Mouse (Mus musculus): ENCODE data around the gene Psen1. TPM values are rescaled to one million over a fixed set of nuclear protein-coding genes. Genes with fewer than 3 reads are reported as not detected.

Psen1 gene
- polyA plus RNA-seq, 1 experiment from 2014 or later: 89.5 TPM

GRCm38 (mm10) chr12:83764519-83764918 lies 76.6 kb downstream of the Psen1 start:
- no peak overlapping the region for H3K27ac ChIP-seq (ENCODE audit: low read depth, low read length)
- 63% methylated on average over 10 of the region's 10 CpGs for WGBS
- no peaks in the 10 kb centered on the region for H3K27me3 ChIP-seq (replicated peaks; ENCODE audit: control insufficient read depth, insufficient read depth, low read length)
- TF ChIP-seq CTCF (IDR thresholded peaks at IDR 0.05; ENCODE audit: low read depth): no peak
- no peak for ATAC-seq
- H3K4me3 ChIP-seq (ENCODE audit: low read depth, low read length): peak overlapping the region; percentile 34; the same call in 1 of the 2 replicates
- H3K9ac ChIP-seq (ENCODE audit: low read depth, low read length): no peak overlapping the region
- peak overlapping the region; percentile 78 for H3K4me2 ChIP-seq (replicated peaks; ENCODE audit: low read depth)
- peaks cover 6% of the 10 kb centered on the region; the same call in 1 of the 2 replicates for H3K4me1 ChIP-seq (replicated peaks; ENCODE audit: control insufficient read depth, insufficient read depth, low read length)
- H3K9me3 ChIP-seq (ENCODE audit: control insufficient read depth): no peaks in the 10 kb centered on the region
- no peaks in the 10 kb centered on the region for H3K36me3 ChIP-seq (ENCODE audit: control insufficient read depth, insufficient read depth)

- no peak for ATAC-seq
- Histone ChIP-seq H3K27ac (ENCODE audit: low read depth, low read length) (no peak overlapping the region), H3K27me3 (replicated peaks; ENCODE audit: control insufficient read depth, insufficient read depth, low read length) (no peaks in the 10 kb centered on the region), H3K4me3 (ENCODE audit: low read depth, low read length) (no peak overlapping the region), H3K4me2 (replicated peaks; ENCODE audit: low read depth) (no peak overlapping the region), H3K36me3 (ENCODE audit: control insufficient read depth, insufficient read depth) (no peaks in the 10 kb centered on the region), H3K4me1 (replicated peaks; ENCODE audit: control insufficient read depth, insufficient read depth, low read length) (peaks cover 6% of the 10 kb centered on the region; the same call in 1 of the 2 replicates), H3K9me3 (ENCODE audit: control insufficient read depth) (no peaks in the 10 kb centered on the region), H3K9ac (ENCODE audit: low read depth, low read length) (no peak overlapping the region)
- TF ChIP-seq CTCF (IDR thresholded peaks at IDR 0.05; ENCODE audit: low read depth): no peak
- 73% methylated on average over 13 of the region's 13 CpGs for WGBS
These were observed 78.1 kb downstream of the Psen1 start for GRCm38 (mm10) chr12:83765965-83766603.

- Histone ChIP-seq H3K9ac (ENCODE audit: low read depth, low read length) (no peak overlapping the region), H3K4me1 (replicated peaks; ENCODE audit: control insufficient read depth, insufficient read depth, low read length) (peaks cover 3% of the 10 kb centered on the region; the same call in 1 of the 2 replicates), H3K9me3 (ENCODE audit: control insufficient read depth) (no peaks in the 10 kb centered on the region), H3K27ac (ENCODE audit: low read depth, low read length) (peak overlapping the region; percentile 41), H3K4me3 (ENCODE audit: low read depth, low read length) (no peak overlapping the region), H3K36me3 (ENCODE audit: control insufficient read depth, insufficient read depth) (no peaks in the 10 kb centered on the region), H3K4me2 (replicated peaks; ENCODE audit: low read depth) (no peak overlapping the region; the same call in 1 of the 2 replicates), H3K27me3 (replicated peaks; ENCODE audit: control insufficient read depth, insufficient read depth, low read length) (no peaks in the 10 kb centered on the region)
- no peak for ATAC-seq
- no peak for TF ChIP-seq CTCF (IDR thresholded peaks at IDR 0.05; ENCODE audit: low read depth)
- 60% methylated on average over 9 of the region's 9 CpGs for WGBS
These were observed 79.9 kb downstream of the Psen1 start for GRCm38 (mm10) chr12:83767833-83768232.

GRCm38 (mm10) chr12:83768235-83768899 lies 80.4 kb downstream of the Psen1 start:
- H3K27ac ChIP-seq (ENCODE audit: low read depth, low read length): peak overlapping the region; percentile 41
- ATAC-seq: no peak
- peaks cover 5% of the 10 kb centered on the region; the same call in 1 of the 2 replicates for H3K36me3 ChIP-seq (ENCODE audit: control insufficient read depth, insufficient read depth)
- no peak overlapping the region for H3K4me3 ChIP-seq (ENCODE audit: low read depth, low read length)
- no peak overlapping the region for H3K9ac ChIP-seq (ENCODE audit: low read depth, low read length)
- H3K4me2 ChIP-seq (replicated peaks; ENCODE audit: low read depth): no peak overlapping the region; the same call in 1 of the 2 replicates
- no peaks in the 10 kb centered on the region for H3K27me3 ChIP-seq (replicated peaks; ENCODE audit: control insufficient read depth, insufficient read depth, low read length)
- 51% methylated on average over 14 of the region's 14 CpGs for WGBS
- H3K4me1 ChIP-seq (replicated peaks; ENCODE audit: control insufficient read depth, insufficient read depth, low read length): peaks cover 3% of the 10 kb centered on the region; the same call in 1 of the 2 replicates
- H3K9me3 ChIP-seq (ENCODE audit: control insufficient read depth): no peaks in the 10 kb centered on the region
- no peak for TF ChIP-seq CTCF (IDR thresholded peaks at IDR 0.05; ENCODE audit: low read depth)

GRCm38 (mm10) chr12:83770418-83771256 lies 82.7 kb downstream of the Psen1 start:
- no peak overlapping the region for H3K27ac ChIP-seq (ENCODE audit: low read depth, low read length)
- no peaks in the 10 kb centered on the region for H3K27me3 ChIP-seq (replicated peaks; ENCODE audit: control insufficient read depth, insufficient read depth, low read length)
- peak; percentile 59 for ATAC-seq
- H3K4me3 ChIP-seq (ENCODE audit: low read depth, low read length): 0 out of 2 replicates have a peak overlapping the region, but pooled peaks have one; percentile 4
- TF ChIP-seq CTCF (IDR thresholded peaks at IDR 0.05; ENCODE audit: low read depth): peak; percentile 90
- H3K4me2 ChIP-seq (replicated peaks; ENCODE audit: low read depth): peak overlapping the region; percentile 56
- H3K9ac ChIP-seq (ENCODE audit: low read depth, low read length): no peak overlapping the region
- no peaks in the 10 kb centered on the region for H3K9me3 ChIP-seq (ENCODE audit: control insufficient read depth)
- 8% methylated on average over 25 of the region's 25 CpGs for WGBS
- H3K4me1 ChIP-seq (replicated peaks; ENCODE audit: control insufficient read depth, insufficient read depth, low read length): no peaks in the 10 kb centered on the region
- H3K36me3 ChIP-seq (ENCODE audit: control insufficient read depth, insufficient read depth): peaks cover 16% of the 10 kb centered on the region

GRCm38 (mm10) chr12:83775621-83776020 lies 87.7 kb downstream of the Psen1 start:
- ATAC-seq: no peak
- no peak overlapping the region for H3K27ac ChIP-seq (ENCODE audit: low read depth, low read length)
- H3K9me3 ChIP-seq (ENCODE audit: control insufficient read depth): no peaks in the 10 kb centered on the region
- no peaks in the 10 kb centered on the region for H3K4me1 ChIP-seq (replicated peaks; ENCODE audit: control insufficient read depth, insufficient read depth, low read length)
- H3K9ac ChIP-seq (ENCODE audit: low read depth, low read length): no peak overlapping the region
- no peaks in the 10 kb centered on the region for H3K27me3 ChIP-seq (replicated peaks; ENCODE audit: control insufficient read depth, insufficient read depth, low read length)
- H3K36me3 ChIP-seq (ENCODE audit: control insufficient read depth, insufficient read depth): peaks cover 49% of the 10 kb centered on the region
- H3K4me2 ChIP-seq (replicated peaks; ENCODE audit: low read depth): no peak overlapping the region
- no peak for TF ChIP-seq CTCF (IDR thresholded peaks at IDR 0.05; ENCODE audit: low read depth)
- WGBS: 84% methylated on average over 12 of the region's 12 CpGs
- no peak overlapping the region for H3K4me3 ChIP-seq (ENCODE audit: low read depth, low read length)

Measured in intestine, postnatal 0 days (tissue).